Mouse (Mus musculus): ENCODE data around the gene Tesc.

The Tesc gene

GRCm38 (mm10) chr5:118015669-118016068 is 11.9 kb upstream of the Tesc start:
- DNase-seq (ENCODE audit: low spot score): no peak

- DNase-seq (ENCODE audit: low spot score): no peak
These were observed 10.0 kb upstream of the Tesc start for GRCm38 (mm10) chr5:118017527-118017926.

GRCm38 (mm10) chr5:118019905-118020304 is 7.6 kb upstream of the Tesc start:
- DNase-seq (ENCODE audit: low spot score): no peak

GRCm38 (mm10) chr5:118023053-118023452 is 4.5 kb upstream of the Tesc start:
- DNase-seq (ENCODE audit: low spot score): no peak

GRCm38 (mm10) chr5:118025880-118026279 is 1.7 kb upstream of the Tesc start:
- DNase-seq (ENCODE audit: low spot score): no peak

- no peak for DNase-seq (ENCODE audit: low spot score)
These were observed 1.2 kb upstream of the Tesc start for GRCm38 (mm10) chr5:118026343-118026742.

- DNase-seq (ENCODE audit: low spot score): no peak
These were observed 344 bp upstream of the Tesc start for GRCm38 (mm10) chr5:118027101-118027697.

- no peak for DNase-seq (ENCODE audit: low spot score)
These were observed 870 bp downstream of the Tesc start for GRCm38 (mm10) chr5:118028191-118029034.

GRCm38 (mm10) chr5:118029035-118029408 is 1.5 kb downstream of the Tesc start:
- no peak for DNase-seq (ENCODE audit: low spot score)

GRCm38 (mm10) chr5:118029420-118029819 is 1.9 kb downstream of the Tesc start:
- no peak for DNase-seq (ENCODE audit: low spot score)

GRCm38 (mm10) chr5:118030022-118030675 is 2.6 kb downstream of the Tesc start:
- DNase-seq (ENCODE audit: low spot score): no peak

GRCm38 (mm10) chr5:118031059-118031458 is 3.5 kb downstream of the Tesc start:
- no peak for DNase-seq (ENCODE audit: low spot score)

GRCm38 (mm10) chr5:118031508-118031907 is 4.0 kb downstream of the Tesc start:
- no peak for DNase-seq (ENCODE audit: low spot score)

- DNase-seq (ENCODE audit: low spot score): no peak
These were observed 5.8 kb downstream of the Tesc start for GRCm38 (mm10) chr5:118033328-118033727.

GRCm38 (mm10) chr5:118033740-118034139 is 6.2 kb downstream of the Tesc start:
- no peak for DNase-seq (ENCODE audit: low spot score)

GRCm38 (mm10) chr5:118034632-118035031 is 7.1 kb downstream of the Tesc start:
- no peak for DNase-seq (ENCODE audit: low spot score)

GRCm38 (mm10) chr5:118035786-118036185 is 8.2 kb downstream of the Tesc start:
- DNase-seq (ENCODE audit: low spot score): no peak

- DNase-seq (ENCODE audit: low spot score): no peak
These were observed 9.6 kb downstream of the Tesc start for GRCm38 (mm10) chr5:118036888-118037797.

- DNase-seq (ENCODE audit: low spot score): no peak
These were observed 10.4 kb downstream of the Tesc start for GRCm38 (mm10) chr5:118037798-118038484.

GRCm38 (mm10) chr5:118039241-118039668 is 11.7 kb downstream of the Tesc start:
- DNase-seq (ENCODE audit: low spot score): no peak

- no peak for DNase-seq (ENCODE audit: low spot score)
These were observed 15.1 kb downstream of the Tesc start for GRCm38 (mm10) chr5:118042599-118042998.
